Mouse (Mus musculus) frontal cortex, adult 2 months (tissue): ENCODE measurements around the gene Ppp1r9a. TPM values are rescaled to one million over a fixed set of nuclear protein-coding genes. Genes with fewer than 3 reads are reported as not detected.

Experiments
- DNase-seq, 2 experiments: peaks; one replicate each; pipeline ENCODE4 v3.0.0; 2022; ENCODE audit warnings: low spot score in 1 of 2; ENCODE audit errors: extremely low spot score in 1 of 2
- polyA plus RNA-seq: library from polyadenylated mRNA; depleted of rRNA; stranded (reverse); fragments of >200 nt; gene quantifications from 2 replicates; pipeline ENCODE4 v1.2.3, GENCODE M21; 2012

Ppp1r9a gene
- polyA plus RNA-seq, 1 experiment = 52.0 TPM

DNA sequence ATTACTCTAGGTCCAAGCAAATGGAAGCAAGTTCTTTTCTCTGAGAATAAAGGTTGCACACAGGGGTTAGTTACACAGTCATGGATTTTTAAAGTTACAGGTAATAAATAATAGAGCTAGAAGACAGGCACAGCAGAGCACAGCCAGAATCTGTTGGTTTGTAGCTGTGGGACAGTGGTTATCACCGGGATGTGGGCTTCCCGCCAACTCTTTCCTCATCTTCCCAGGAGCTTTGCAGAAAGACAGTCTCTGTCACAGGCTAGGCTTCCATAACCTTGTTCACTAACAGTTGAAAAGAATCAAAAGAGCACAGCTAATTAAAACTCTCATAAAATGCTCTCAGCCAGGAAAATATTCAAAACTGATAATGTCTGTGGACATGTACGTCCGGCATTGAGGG, 248.5 kb downstream of the Ppp1r9a start:
- DNase-seq = no peak

DNA sequence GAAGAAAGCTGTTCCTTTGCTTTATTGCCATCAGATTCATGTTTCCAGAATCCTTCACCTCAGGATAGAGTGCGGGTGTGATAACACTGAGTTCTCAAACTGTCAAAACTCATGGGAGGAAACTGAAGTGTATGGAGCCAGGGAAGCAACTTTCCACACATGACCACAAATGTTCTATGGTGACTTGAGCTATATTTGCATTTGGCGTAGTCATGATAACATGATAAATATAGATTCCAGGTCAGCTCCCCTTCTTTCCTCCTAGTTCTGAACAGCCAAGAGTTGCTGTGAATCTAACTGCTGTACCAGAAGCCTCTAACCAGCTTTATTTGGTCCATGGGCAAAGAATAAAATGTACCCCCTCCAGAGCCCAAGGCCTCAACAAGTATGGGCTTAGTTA, 249.5 kb downstream of the Ppp1r9a start:
- no peak for DNase-seq

DNA sequence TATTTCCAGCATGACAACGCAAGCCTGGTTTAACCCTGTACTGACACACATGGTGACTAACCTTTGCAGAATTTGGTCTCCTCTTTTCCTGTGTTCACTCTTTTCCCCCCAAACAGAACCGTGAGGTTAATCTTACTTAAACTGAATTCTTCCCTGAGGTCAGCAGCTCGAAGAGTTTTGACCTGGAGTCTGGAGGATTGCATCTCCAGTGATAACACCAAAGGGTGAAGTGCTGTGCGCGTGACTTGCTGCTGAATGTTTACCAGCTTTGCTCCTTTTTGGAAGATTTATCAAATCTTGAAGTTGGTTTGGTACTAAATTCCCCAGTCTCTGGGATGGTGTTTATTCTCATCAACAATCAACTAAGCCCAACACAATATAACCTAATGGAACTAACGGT, 252.1 kb downstream of the Ppp1r9a start:
- DNase-seq = no peak

DNA sequence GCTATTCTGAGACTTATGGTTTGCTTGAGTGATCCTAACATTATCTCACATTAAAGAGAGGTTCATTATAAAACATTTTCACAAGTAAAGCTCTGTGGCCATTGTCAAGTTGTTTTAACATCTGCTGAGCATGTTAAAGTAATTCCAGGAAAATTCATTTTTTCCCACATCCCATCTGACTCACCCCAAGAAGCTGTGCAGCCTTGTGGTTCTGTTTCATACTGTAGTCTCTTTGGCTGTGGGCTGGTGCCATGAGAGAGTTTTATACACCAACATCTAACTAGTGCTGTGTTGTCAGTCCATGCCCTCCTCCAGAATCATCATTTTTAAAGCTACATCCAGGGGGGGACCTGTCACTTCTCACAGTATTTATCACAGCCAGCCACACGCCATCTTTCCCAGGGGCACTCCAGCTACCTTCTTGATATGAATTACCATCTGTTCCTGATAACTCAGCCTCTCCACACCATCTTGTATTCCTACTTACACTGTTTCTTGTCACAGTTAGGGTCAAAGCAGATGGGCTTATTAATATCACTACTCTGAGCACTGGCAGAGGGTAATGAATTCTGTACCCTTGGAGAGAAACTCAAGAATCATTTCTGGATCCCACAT, 252.7 kb downstream of the Ppp1r9a start:
- DNase-seq = no peak

DNA sequence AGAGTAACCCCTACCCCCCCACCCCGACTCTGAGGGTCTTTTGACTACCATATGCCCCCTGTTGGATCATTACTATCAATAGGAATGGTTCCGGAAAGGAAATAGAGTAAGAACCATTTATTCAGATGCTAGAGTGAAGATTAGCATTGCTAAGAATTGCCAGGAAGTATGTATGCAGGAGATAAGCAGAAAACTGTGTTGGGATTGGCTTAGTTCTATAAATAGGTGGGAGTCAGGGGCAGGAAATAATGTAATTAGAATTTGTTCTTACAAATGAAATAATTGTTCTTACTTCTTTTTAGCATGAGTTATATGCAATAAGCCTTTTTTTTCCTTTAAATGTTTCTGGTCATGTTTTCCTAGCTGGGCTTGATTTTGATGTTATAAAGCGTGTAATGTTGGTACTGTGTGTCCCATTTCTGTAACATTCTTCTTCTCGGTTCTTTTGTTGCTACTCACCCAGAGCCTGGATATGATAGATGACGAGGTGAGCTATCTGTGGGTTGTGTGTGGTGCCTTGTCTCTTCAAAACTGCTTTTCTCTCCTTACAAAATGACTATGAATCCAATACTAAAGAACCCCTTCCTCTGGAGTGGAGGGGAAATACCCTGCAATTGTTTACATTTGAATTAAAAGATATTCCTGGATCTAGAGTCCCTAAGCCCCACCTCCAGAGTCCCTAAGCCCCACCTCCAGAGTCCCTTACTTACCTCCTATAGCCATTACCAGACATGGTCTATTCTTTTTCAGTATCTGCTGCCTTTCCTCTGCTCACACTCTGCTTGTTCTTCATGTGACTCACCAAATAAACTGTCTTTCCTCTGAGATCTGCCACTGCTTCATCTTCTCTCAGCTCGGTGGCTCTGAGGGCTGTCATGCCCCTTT, 254.1 kb downstream of the Ppp1r9a start:
- DNase-seq = no peak

DNA sequence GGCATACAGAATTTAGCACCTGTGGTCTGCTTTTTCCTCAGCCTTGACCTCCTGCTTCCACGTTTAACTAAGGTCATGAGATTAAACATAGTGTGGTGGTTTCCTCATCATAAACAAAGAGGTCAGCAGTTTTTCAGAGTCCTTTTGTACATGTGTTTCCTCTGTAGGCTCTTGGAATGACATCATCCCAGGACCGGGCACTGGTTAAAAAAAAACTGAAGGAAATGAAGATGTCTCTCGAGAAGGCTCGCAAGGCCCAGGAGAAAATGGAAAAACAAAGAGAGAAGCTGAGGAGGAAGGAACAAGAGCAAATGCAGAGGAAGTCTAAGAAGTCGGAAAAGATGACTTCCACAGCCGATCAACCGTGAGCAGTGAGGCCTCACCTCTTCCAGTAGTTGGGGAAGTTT, 256.7 kb downstream of the Ppp1r9a start:
- no peak for DNase-seq

DNA sequence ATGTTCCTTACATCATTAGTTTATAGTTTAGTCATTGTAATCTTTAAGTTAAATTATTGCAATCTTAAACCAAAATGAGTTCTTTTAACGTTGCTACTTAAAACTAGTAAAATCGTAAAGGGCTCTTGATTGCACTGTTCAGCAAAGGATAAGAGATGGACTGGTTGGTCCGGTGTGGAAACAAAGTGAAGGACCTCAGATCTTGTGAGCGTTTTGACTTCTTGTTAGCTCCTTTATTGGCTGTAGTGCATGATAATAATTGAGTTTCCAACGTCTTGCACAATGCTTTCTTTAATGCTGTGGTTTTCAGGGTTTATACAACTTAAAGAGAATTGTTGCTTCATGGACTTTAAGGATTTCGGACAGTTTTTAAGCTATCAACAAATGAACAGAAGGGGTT, 259.3 kb downstream of the Ppp1r9a start:
- DNase-seq = no peak

DNA sequence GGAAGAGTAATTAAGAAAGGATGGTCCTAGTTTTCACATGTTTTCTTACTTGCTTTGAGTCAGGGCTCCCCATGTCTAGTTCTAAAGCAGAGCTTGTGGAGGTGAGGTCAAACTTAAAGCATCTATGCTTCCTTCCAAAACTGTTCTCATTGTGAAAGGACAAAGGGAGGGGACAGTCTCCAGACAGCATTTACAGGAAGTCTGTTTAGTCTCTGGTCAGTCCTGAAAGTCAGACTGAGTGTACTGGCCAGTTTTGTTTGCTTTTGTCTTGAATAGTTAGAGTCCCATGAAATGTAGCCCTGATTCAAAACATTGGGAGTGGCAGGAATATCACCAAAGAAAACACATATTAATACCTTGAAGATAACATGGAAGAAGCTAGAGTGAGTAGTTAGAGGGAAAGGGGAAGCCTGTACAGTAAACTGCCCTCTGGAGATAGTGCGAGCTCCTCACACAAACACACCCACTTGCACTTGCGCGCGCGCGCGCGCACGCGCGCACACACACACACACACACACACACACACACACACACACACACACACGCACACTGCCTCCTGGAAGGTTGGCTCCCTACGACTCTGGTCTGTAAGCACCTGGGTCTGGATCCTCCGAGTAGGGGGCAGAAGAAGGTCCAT, 260.9 kb downstream of the Ppp1r9a start:
- no peak for DNase-seq

DNA sequence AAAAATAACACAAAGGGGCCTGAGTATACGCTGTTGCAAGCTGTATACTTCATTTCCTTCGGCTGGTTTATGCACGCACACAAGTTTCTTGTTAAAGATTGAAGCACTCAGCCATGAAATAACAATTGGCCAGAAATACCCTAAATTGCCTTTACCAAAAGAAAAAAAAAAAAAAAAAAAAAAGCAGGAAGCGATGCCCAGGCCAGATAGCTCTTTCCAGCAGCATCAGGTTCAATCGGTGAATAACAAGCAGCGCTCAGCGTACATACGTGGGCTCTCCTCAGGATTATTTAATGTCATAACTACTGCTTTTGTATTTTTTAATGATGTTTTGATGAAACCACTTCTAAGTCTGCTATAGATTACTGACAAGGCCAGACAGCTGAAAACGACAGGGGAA, 262.1 kb downstream of the Ppp1r9a start:
- DNase-seq = no peak

DNA sequence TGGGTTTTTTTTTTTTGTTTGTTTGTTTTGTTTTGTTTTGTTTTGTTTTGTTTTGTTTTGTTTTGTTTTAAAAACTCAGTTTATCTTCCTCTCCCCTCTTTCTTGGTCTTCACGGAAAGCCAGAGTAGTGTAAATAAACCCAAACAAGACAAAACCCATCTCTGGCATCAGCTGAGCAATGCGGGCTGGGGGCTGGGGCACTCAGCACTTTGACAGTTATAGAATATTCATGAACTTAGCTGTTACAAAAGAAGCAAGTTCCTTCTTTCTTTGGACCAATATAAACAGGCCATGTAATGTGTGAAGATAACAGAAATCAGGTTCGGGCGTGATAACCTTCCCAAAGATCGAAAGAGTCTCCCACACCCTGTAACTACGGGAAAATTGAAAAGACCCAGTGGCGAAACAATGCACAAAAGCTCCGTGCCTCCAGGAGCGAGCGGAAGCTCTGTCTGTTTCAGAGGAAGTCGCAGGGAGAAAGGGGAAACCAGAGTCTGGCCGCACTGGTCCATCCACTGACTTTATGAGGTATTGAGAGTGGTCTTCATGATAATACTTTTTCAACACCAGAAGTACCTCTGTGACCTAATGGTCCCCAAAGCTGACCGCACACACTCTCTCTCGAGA, 264.4 kb downstream of the Ppp1r9a start:
- DNase-seq = peak in 1 of 2 experiments; percentile 11

DNA sequence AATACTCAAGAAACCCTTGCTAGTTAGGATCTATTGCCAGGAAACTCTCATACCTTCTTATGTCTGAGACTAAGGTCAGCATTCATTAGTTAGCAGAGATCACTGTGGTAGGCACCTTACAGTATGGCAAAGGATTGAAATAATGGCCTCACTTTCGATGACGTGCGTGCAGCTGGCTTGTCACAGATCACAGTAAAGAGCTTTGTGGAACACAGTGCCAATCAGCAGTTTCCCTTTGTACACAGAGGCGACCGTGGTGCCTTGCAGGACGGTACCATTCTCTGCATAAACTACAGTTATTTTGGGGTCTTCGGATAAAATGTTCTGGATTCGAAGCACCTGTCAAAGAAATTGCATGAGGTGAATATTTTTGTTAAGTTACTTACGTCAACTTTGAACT, 265.4 kb downstream of the Ppp1r9a start:
- DNase-seq = no peak

DNA sequence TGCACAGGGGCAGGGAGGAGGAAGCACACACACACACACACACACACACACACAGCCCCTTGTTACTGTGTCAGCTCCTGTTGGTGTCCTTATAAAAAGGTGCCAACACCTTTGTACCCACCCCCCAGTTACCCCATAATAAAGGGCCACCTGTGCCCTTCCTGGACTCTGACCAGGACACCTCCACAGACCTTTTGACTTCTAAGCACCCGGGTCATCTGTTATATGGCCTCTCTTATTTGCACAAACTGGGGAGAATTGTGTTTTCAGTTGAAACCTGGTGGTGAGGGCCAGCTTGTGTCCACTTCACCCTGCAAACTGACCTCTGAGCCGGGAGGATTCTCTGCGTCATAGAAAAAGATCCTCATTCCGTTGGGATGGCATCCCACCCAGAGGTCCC, 268.7 kb downstream of the Ppp1r9a start:
- no peak for DNase-seq

DNA sequence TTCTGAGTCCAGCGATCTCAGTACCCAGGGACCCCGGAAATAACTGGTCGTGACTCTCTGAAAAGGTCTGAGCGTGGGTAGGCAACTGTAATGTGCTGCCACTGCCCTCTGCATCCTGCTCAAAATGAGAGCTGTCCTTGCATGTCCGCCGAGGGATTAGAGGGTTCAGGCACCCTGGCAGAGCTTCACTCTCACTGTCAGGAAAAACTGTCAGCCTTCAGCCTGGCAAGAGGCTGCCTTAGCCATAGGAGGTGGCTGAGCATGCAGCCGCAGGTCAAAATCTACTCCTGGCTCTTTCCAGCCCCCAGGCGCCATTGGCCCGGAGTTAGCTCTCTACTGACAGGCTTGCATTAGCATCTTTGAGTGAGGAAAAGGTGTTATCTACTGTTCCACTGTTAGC, 269.9 kb downstream of the Ppp1r9a start:
- no peak for DNase-seq

DNA sequence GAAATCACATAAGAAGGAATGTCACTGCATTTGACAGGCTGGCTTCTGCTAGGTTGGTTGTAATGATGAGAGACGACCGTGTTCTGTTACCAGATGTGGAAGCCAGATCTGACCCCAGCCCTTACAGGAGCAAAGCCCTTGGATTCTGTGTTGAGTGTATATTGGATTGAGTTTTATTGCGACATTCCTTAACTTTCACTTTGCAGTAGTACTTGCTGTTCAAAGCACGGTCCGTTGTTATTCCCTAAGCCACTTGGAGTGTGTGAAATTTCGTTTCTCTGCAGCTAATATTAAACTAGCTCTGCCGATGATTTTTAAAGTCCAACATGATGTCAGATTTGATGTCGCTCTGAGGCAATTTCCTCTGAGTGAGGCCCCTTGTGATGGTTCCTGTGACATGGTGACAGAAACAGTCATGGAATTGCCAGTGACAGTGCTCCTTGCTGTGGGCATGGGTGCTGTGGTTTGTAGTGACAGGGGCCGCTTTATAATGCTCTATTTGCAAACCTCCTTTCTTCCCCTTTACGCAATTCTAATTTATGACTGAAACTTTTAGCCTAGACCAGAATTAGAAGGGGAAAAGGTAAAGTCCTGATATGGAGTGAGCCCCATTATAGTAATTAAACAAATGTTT, 271.6 kb downstream of the Ppp1r9a start:
- DNase-seq = no peak

DNA sequence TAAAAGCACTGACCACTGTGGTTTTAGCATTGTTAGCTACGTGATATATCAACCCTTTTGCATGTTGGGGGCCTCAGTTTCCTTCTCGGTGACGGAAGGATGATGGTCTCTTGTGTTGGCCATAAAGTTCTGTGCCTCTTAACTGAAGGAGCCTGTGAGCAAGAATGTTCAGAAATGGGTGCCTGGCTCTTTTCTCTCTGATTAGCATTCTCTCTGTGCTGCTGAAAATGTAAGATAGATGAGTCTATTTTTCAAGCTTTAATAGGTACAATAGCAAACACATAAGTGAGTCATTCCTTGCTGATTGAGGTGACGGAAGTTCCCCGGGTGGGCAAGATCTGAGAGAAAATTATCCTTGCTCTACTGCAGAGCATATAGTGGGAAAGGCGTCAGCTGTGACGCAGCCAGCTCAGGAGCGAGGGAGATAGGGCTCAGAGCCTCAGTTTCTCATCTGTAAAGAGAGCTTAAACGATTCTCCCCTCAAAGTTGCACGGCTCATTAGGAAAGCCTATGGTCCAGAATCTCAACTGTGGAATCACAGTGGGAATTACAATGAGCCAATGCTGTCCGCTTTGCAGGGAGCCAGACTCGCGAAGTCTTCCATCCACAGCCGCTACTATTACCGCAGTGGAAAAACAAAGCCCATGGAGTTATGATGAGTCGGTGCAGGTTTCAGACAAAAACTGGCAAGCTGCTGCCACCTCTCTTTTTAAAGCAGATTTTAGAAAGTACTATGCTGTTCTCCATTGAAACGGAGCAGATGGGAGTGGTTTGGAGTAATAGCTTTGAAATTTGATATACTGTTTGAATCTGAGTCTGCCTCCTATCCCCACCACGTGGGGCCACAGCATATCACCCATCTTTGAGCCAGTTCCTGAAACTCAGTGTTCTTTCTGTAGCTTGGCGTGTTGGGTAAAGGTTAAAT, 275.5 kb downstream of the Ppp1r9a start:
- DNase-seq = peak in 1 of 2 experiments; percentile 26

DNA sequence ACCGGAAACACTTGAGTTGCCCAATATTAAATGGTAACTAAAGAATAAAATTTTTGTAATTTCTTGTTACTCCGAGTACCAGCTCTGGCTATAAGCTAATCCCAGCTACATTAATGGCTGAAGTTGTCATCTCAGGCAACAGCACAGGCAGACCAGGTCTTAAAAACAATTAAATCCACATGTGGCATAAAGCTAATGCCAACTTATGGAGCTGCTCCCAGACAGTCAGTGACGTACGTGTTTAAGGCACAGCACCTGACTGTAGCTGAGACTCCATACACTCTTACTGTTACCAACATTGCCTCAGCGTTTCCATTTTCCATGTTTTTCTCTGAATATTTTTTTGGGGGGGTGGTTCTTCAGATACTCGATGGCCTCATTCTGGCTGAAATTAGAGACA, 276.5 kb downstream of the Ppp1r9a start:
- DNase-seq = no peak

DNA sequence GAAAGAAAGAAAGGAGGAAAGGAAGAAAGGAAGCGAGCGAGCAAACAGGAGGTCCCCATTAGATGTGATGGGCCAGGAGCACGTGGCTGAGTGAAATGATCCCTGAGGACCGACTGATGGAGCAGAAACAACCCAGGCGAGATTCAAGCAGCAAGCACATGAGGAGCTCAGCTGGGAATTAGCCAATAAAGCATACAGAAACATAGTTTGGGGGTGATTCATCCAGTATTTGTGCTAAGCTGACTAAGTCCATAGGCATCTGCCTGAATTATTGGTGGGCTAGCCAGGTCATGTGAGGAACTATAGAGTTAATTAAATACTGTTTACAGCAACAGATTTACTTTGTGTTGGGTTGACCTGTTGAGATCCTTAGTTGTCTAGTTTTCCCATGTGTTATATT, 277.9 kb downstream of the Ppp1r9a start:
- no peak for DNase-seq

DNA sequence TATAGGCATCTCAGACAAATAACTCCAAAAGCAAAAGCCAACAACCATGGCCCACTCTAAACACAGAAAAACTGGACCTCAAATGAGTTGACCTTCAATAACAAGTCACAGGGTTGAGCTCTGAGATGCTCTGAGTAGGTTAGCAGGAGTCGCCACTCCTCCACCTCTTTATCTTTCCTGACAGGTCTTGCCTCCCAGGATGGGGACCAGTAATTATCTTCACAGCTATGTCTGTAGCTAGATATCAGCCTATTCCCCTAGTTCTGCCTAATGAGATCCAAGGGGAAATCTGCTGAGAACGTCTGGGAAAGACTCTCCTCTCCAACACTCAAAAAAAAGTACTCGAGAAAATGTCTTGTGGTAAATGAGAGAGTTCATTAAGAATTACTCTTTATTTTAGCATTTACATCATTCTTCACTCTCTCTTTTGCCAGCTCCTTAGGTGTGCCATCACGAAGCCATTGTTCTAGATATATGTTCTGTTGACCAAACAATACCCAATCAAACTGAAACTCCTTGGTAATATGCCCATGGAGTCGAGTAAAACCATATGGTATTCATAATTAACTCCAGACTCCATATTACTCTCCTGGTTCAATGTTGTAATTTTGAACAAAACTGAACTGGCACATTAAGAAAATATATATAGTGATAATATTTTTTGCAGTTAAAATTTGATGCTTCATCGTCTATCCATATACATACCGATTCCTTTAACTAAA, 283.7 kb downstream of the Ppp1r9a start:
- no peak for DNase-seq

DNA sequence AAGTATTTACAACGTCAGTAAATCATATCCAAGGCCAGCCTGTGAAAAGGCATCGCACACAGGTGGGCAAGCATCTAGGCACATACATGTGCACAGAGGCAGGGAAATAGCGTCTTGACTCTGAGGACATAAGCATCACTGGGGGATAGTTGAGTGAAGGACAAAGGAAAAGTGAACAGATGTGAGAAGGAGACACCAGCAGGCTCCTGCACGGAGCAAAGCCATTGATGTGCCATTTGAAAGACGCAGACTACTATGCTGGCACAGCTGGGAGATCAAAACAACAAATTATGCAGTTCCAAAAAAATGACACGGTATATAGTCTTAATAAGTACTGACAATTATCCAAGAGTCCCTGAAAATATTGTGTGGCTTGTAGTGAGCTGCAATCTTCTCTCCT, 284.9 kb downstream of the Ppp1r9a start:
- DNase-seq = no peak
